Mouse (Mus musculus): ENCODE results near the gene Afap1.

DNA sequence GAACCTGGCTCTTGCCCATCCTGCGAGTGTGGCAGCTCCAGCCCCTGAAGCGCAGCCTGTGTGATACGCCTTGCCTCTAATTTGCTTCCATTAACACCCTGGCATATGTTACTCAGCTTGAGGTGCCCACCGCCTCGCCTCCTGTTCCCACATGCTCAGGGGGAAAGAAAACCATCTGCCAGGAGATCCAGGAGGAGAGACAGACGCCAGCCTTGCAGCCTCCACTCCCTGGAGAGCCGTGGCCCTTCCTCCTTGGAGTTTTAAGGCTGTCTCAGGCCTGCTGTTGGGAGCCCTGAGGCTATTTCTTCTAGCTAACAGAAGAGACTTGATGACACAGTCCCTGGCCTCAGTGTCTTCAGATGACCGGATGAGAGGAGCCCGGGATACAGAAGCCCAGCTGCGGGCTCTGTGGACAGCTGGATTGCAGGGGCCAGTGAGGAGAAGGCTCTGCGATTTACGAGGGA, 32.1 kb downstream of the Afap1 start:
- no peak for TF ChIP-seq CTCF (conservative IDR thresholded peaks at IDR 0.05; ENCODE audit: insufficient read depth, insufficient read length, low read depth, low read length)
- TF ChIP-seq POLR2A (IDR thresholded peaks at IDR 0.05; ENCODE audit: low read depth, low read length), result no peak

All from kidney, adult 2 months (tissue).